Mouse (Mus musculus): ENCODE measurements around the gene Gm43638. TPM values are rescaled to one million over a fixed set of nuclear protein-coding genes. Genes with fewer than 3 reads are reported as not detected.
"Not testable (repeated sequence)": the region's sequence is repeated elsewhere in the genome, so short reads cannot be mapped to it uniquely, and the experiment has no call there.

Gene Gm43638
- polyA plus RNA-seq, 1 experiment from 2014 or later, result not detected

GRCm38 (mm10) chr5:87456216-87456850, 30.3 kb downstream of the Gm43638 start:
- Histone ChIP-seq H3K27me3 (replicated peaks) (no peaks in the 10 kb centered on the region), H3K4me2 (no peak overlapping the region), H3K36me3 (no peaks in the 10 kb centered on the region), H3K27ac (replicated peaks) (no peak overlapping the region), H3K9ac (replicated peaks) (no peak overlapping the region), H3K4me1 (no peaks in the 10 kb centered on the region), H3K4me3 (replicated peaks) (no peak overlapping the region), H3K9me3 (replicated peaks) (no peaks in the 10 kb centered on the region)
- no peak for ATAC-seq (ENCODE audit: low FRiP score)
- 86% methylated on average over 3 of the region's 3 CpGs for WGBS

- H3K27ac ChIP-seq (replicated peaks), result no peak overlapping the region
- H3K9me3 ChIP-seq (replicated peaks), result no peaks in the 10 kb centered on the region
- H3K9ac ChIP-seq (replicated peaks), result no peak overlapping the region
- no peak for ATAC-seq (ENCODE audit: low FRiP score)
- H3K4me2 ChIP-seq, result no peak overlapping the region
- no peaks in the 10 kb centered on the region for H3K4me1 ChIP-seq
- no peak overlapping the region for H3K4me3 ChIP-seq (replicated peaks)
- H3K36me3 ChIP-seq, result no peaks in the 10 kb centered on the region
- no peaks in the 10 kb centered on the region for H3K27me3 ChIP-seq (replicated peaks)
Observed at GRCm38 (mm10) chr5:87455519-87455918, 31.1 kb downstream of the Gm43638 start.

- not testable (repeated sequence) for H3K4me3 ChIP-seq (replicated peaks); H3K4me1 ChIP-seq
Observed at GRCm38 (mm10) chr5:87452514-87452913, 34.1 kb downstream of the Gm43638 start.

GRCm38 (mm10) chr5:87436264-87436663, 50.3 kb downstream of the Gm43638 start:
- H3K36me3 ChIP-seq, result no peaks in the 10 kb centered on the region
- no peaks in the 10 kb centered on the region for H3K27me3 ChIP-seq (replicated peaks)
- no peak overlapping the region for H3K4me2 ChIP-seq
- no peak overlapping the region for H3K27ac ChIP-seq (replicated peaks)
- WGBS, result 54% methylated on average over 3 of the region's 3 CpGs
- ATAC-seq (ENCODE audit: low FRiP score), result no peak
- H3K9me3 ChIP-seq (replicated peaks), result no peaks in the 10 kb centered on the region
- H3K4me1 ChIP-seq, result no peaks in the 10 kb centered on the region
- no peak overlapping the region for H3K9ac ChIP-seq (replicated peaks)
- no peak overlapping the region for H3K4me3 ChIP-seq (replicated peaks)

More at GRCm38 (mm10) chr5:87452514-87452913, 34.1 kb downstream of the Gm43638 start:
- H3K4me2 ChIP-seq; H3K27me3 ChIP-seq (replicated peaks); H3K27ac ChIP-seq (replicated peaks); H3K9ac ChIP-seq (replicated peaks); ATAC-seq (ENCODE audit: low FRiP score); H3K36me3 ChIP-seq; H3K9me3 ChIP-seq (replicated peaks): not testable (repeated sequence)
- WGBS, result 68% methylated on average over 4 of the region's 5 CpGs

GRCm38 (mm10) chr5:87425676-87426075, 60.9 kb downstream of the Gm43638 start:
- Histone ChIP-seq H3K36me3 (no peaks in the 10 kb centered on the region), H3K27ac (replicated peaks) (no peak overlapping the region), H3K4me2 (no peak overlapping the region), H3K27me3 (replicated peaks) (no peaks in the 10 kb centered on the region), H3K9me3 (replicated peaks) (no peaks in the 10 kb centered on the region), H3K9ac (replicated peaks) (no peak overlapping the region), H3K4me1 (no peaks in the 10 kb centered on the region), H3K4me3 (replicated peaks) (no peak overlapping the region)
- ATAC-seq (ENCODE audit: low FRiP score), result no peak
- 87% methylated on average over 3 of the region's 3 CpGs for WGBS

- H3K4me2 ChIP-seq; H3K36me3 ChIP-seq; H3K4me1 ChIP-seq; H3K27ac ChIP-seq (replicated peaks); H3K9me3 ChIP-seq (replicated peaks); ATAC-seq (ENCODE audit: low FRiP score); H3K4me3 ChIP-seq (replicated peaks); H3K9ac ChIP-seq (replicated peaks); H3K27me3 ChIP-seq (replicated peaks): not testable (repeated sequence)
- 91% methylated on average over 1 of the region's 2 CpGs for WGBS
Observed at GRCm38 (mm10) chr5:87424041-87424440, 62.6 kb downstream of the Gm43638 start, which contains the start of gene Ugt2b38. TSS of gene Ugt2b38 (minus strand) at chr5:87424203.

Other genes starting within 250 kb of the Gm43638 start
- gene Ugt2b37, start 232.0 kb downstream of the Gm43638 start, polyA plus RNA-seq (2015; fragmentation: Nextera tagmentation; extraction: Ambion mirVana), result not detected in 2 replicates
- not detected in 2 replicates for gene Ugt2a3, start 149.6 kb downstream of the Gm43638 start, polyA plus RNA-seq (2015; fragmentation: Nextera tagmentation; extraction: Ambion mirVana)
- not detected in 2 replicates for gene Ugt2b38, start 62.6 kb downstream of the Gm43638 start, polyA plus RNA-seq (2015; fragmentation: Nextera tagmentation; extraction: Ambion mirVana)
- gene Ugt2a2, start 4.5 kb downstream of the Gm43638 start, polyA plus RNA-seq (2015; fragmentation: Nextera tagmentation; extraction: Ambion mirVana), result not detected in 2 replicates
- gene Ugt2a1, start 4.1 kb upstream of the Gm43638 start, polyA plus RNA-seq (2015; fragmentation: Nextera tagmentation; extraction: Ambion mirVana), result not detected in 2 replicates
- 0.45 TPM in 1 of 2 replicates, not detected in the other for gene Sult1b1, start 51.4 kb upstream of the Gm43638 start, polyA plus RNA-seq (2015; fragmentation: Nextera tagmentation; extraction: Ambion mirVana)
- gene Sult1d1, start 82.2 kb upstream of the Gm43638 start, polyA plus RNA-seq (2015; fragmentation: Nextera tagmentation; extraction: Ambion mirVana), result 1.5 TPM in 1 of 2 replicates, not detected in the other
- gene Sult1e1, start 104.8 kb upstream of the Gm43638 start, polyA plus RNA-seq (2015; fragmentation: Nextera tagmentation; extraction: Ambion mirVana), result not detected in 2 replicates
- gene Csn1s1, start 179.4 kb upstream of the Gm43638 start, polyA plus RNA-seq (2015; fragmentation: Nextera tagmentation; extraction: Ambion mirVana), result not detected in 2 replicates
- not detected in 2 replicates for gene Csn2, start 212.8 kb upstream of the Gm43638 start, polyA plus RNA-seq (2015; fragmentation: Nextera tagmentation; extraction: Ambion mirVana)